Mouse (Mus musculus) CD4-positive, CD25-positive, alpha-beta regulatory T cell, adult 4 months (primary cell): ENCODE data around the gene Naa38. TPM values are rescaled to one million over a fixed set of nuclear protein-coding genes. Genes with fewer than 3 reads are reported as not detected.

ENCODE experiments used
- ATAC-seq: one replicate; pipeline ENCODE4 v1.8.0; 2017
- polyA plus RNA-seq, 2 experiments: library from polyadenylated mRNA; unstranded; fragments of 100-300 nt; shearing (Covaris generic); gene quantifications; one replicate each; pipeline ENCODE4 v1.2.1; 2017

The Naa38 gene
- 100 to 1,000 TPM in 1 of 2 experiments, 10 to 100 TPM in 1; 87.8 to 116 TPM for polyA plus RNA-seq

DNA sequence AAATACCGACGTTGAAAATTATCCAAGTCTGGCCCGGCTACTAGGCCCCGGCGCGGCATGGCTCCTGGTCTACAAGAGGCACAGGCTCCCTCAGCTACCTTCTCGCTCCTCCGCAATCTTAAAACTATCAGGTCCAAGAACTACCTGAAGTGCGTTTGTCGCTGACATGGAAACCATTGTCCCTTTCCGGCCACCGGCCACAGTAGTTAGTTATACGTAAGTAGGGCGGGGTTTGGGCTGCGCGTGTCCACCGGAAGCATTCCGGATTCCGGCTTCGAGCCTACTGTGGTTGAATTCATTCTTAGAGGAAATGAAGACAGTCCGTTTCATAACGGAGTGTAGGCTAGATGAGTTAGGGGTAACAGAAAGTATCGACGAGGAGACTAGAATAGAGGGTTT, at the start of gene Naa38, which contains the start of gene Cyb5d1:
Gene Naa38, plus strand, starts transcription at position 253 of the 399 bp plus-strand sequence.
Gene Cyb5d1, minus strand, starts transcription at position 397 of the 399 bp plus-strand sequence.
- ATAC-seq, result peak; percentile 74

DNA sequence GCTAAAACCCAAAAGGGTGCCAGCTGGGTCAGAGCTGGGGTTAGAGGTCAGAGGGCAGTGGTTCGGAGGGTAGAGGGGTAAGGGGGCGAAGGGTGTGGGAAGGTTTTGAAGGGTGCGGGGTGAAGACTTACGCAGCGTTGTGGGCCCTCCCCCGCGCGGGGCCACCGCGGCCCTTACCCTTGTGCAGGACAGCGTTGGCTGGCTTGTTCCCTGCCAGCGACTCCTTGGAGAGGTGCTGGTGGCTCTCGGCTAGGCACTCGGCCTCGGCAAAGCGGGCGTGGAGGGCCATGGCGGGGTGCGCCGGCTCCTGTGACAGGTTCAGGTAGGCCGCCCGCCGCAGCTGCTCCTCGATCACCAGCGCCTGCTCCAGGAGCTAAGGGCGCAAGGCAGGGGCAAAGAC, 48.8 kb upstream of the Naa38 start:
- ATAC-seq, result no peak

DNA sequence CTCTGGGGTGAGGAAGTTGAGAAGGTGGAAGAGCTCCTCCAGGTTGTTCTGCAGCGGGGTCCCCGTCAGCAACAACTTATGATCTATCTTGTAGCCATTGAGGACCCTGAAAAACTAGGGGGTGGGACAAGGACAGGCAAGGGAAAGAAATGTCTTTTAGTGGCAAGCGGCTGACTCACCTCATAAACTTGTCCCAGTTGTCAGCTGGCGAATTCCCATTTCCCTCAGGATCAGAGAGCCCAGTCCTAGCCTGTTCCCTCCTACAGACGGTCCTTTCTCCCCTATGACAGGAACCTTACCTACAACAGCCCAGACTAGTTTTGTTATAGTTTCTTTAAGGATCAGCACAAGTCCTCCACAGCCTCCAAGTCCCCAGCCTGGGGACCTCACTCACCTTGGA, 38.7 kb upstream of the Naa38 start:
- ATAC-seq, result no peak

- no peak for ATAC-seq
These were observed 37.6 kb upstream of the Naa38 start for GRCm38 (mm10) chr11:69357690-69358089.

DNA sequence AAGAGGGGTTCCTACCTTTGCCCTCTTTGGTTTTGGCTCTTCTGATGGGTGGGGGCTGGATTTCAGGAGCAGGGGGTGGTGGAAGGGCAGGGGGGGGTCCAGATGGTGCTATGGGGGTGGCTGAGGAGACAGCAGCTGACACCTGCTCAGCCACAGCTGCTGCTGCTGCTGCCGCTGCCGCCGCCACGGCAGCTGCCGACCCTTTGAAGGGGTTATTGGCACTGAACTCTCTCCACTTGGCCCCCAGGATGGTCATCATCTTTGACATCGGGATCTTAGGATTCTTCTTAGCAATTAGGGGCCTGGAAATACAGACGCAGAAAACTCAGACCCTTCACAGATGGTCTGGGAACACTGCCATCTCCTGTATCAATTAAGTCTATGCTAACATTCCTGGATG, 33.3 kb upstream of the Naa38 start:
- no peak for ATAC-seq

- ATAC-seq, result no peak
These were observed 32.8 kb upstream of the Naa38 start for GRCm38 (mm10) chr11:69362479-69362878.

GRCm38 (mm10) chr11:69364376-69364775, 30.9 kb upstream of the Naa38 start:
- no peak for ATAC-seq

DNA sequence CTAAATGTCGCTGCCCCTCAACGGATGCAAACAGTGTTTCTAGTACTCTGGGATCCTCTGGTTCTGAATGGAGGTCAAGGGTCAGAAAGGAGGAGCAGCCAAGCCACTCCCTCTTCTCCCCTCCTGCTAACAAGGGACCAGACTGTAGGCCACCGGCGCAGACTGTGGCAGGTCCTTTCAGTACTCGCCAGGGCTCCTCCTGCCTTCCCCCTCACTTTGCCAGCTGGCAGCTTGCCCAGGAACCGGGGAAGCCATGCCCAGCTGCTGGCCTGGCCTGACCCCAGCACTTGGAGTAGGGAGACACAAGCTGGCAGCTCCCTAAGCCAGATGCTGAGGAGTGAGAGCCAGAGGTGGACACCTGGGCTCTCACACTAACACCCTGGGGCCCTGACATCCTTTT, 30.4 kb upstream of the Naa38 start:
- no peak for ATAC-seq

DNA sequence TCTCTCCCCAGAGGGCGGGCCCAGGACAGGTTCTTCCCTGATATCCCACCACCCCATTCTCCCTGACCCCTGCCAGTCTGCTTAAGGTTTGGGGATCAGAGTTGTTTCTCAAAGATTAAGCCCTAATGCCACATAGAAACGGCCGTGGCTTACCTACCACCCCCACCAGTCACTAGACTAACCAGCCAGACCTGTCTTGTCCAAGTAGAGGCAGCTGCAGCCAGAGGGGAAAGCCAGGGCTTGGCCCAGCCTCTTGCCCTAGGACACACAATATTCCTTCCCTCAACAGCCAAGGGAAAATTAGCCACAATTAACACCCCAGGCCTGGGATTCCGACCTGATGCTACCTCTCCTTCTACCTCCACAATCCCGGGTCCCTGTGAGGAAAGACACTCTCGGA, 29.6 kb upstream of the Naa38 start:
- ATAC-seq, result no peak

- peak; percentile 84 for ATAC-seq
These were observed 29.0 kb upstream of the Naa38 start for GRCm38 (mm10) chr11:69366157-69366854.

- ATAC-seq, result peak; percentile 0
These were observed 28.3 kb upstream of the Naa38 start for GRCm38 (mm10) chr11:69366855-69367615.

DNA sequence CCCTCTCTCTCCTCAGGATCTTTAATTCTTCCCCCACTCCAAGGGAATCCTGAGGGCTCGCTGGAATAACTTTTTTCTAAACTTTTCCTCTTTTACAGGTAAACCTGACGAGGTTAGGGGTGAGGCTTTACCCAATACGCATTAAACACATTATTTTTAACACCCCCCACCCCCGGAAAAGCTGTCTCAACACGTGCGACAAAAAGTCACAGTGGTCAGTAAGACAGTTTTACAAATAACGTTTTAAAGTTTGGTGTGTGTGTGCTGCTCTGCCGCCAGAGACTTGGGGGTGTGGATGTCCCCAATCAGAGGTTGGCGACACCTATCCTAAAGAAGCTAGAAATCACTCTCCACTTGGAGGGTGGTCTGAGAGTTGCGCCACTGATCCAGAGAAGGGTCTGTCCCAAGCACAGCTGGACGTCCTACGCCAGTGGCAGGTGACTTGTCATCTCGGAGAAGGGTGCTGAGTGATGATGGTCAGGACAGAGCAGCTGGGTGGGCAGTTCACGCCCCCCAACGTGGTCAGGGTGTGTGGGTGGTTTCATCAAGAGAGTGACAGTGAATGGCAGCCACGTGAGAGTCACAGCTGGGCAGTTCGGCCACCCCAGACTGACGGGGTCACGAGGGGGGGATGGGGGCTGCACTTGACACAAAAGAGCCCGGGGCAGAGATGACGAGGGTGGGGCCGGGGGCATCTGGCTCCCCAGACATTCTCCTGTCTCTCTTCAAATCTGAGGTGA, 27.5 kb upstream of the Naa38 start:
- ATAC-seq, result no peak

- ATAC-seq, result no peak
These were observed 26.7 kb upstream of the Naa38 start for GRCm38 (mm10) chr11:69368356-69369214.

DNA sequence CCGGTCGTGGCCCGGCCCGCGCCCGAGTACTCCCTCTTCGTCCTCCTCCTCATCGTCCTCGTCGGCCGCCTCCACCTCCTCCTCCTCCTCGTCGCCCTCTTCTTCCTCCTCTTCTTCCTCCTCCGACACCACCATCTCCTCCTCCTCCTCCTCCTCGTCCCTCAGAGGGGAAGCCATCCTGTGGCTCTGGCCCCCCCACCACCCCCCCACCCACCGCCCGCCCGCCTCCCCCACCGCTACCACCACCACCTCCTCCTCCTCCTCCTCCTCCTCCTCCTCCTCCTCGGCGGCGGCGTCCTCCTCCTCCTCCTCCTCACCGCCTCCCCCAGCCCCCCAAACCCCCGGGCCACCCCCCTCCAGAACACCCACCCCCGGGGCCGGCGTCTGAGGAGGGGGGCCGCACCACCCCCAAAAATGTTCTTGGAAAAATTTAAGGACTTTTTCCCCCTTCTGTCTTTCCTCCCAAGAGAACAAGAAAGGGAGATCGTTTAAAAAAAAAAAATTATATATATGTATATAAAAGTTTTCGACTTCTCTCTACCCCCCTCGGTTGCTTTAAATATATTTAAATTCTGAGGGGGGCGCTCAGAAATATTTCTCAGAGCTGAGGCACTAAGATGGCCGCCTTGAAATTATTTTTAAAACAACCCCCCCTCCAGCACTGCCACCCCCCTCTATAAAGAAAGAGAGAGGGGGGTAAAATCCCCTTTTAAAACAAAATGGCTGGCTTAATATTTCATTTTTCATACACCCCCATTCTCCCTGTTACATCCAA, 25.9 kb upstream of the Naa38 start, which contains the start of gene Chd3:
Gene Chd3, minus strand, starts transcription at position 192 of the 775 bp plus-strand sequence.
- ATAC-seq, result no peak

DNA sequence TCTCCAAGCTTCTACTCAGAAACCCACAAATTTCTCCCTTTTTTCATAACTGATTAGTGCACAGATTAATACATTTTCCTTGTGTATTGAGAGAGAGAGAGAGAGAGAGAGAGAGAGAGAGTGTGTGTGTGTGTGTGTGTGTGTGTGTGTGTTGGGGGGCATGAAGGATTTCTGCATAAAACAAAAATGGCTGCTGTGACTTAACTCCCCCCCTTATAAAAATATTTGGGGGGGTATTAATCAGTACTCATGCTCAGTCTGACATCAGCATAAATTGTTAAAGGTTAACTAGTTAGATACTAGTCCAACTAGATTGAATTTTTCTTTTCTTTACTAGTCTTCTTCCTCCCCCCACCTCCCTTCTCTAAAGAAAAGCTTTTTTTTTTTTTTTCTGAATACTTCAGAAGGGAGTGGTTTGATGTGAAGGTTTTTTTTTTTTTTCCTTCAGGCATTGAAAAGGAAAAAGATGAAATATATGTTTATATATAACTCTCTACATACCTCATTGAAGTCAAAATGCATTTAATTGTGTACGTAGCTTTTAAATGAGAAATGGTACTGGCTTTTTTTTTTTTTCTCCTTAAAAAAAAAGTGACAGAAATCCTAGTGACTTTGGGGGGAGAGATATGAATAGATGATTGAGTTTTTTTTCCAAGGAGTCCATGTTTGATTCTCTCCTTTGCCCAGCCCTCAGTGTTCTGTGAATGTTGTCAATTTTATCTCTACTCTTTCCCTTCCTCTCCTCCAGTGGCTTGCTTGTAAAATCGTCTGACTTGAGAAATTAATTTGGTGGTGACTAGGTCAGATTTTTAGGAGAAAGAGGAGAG, 25.1 kb upstream of the Naa38 start:
- no peak for ATAC-seq

DNA sequence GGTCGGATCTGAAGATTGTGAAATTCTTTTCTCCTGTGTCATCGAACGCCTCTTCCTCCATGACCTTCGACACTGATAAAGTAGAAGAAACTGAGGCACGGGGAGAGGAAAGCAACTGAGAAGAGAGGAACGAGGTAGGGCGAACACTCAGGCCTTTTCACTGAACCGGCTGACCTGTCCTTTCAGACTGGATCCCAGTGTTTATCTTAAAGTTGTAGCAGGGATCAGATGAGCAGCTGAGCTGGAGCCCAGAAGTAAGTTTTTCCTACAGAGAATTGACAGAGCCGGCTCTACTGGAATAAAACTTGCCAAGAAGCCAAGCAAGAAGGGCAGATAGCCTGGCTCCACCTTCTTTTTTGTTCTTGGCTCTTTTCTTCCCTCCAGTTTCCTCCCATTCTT, 24.5 kb upstream of the Naa38 start:
- ATAC-seq, result no peak

GRCm38 (mm10) chr11:69371601-69372000, 23.7 kb upstream of the Naa38 start:
- ATAC-seq, result no peak

GRCm38 (mm10) chr11:69372056-69372779, 23.1 kb upstream of the Naa38 start:
- peak; percentile 37 for ATAC-seq

- ATAC-seq, result no peak
These were observed 22.5 kb upstream of the Naa38 start for GRCm38 (mm10) chr11:69372780-69373170.
